Mouse (Mus musculus): Measurements from ENCODE around the gene Selplg.

- TF ChIP-seq POLR2A (IDR thresholded peaks at IDR 0.05; ENCODE audit: borderline replicate concordance, extremely low read depth, low read depth, low read length) (no peak), CTCF (IDR thresholded peaks at IDR 0.05; ENCODE audit: insufficient read depth, low read length) (no peak)
Measured at GRCm38 (mm10) chr5:113779569-113779968, 52.9 kb downstream of the Selplg start.

All from lung, adult 2 months (tissue).